Mouse (Mus musculus) frontal cortex, postnatal 25 days (tissue): Measurements from ENCODE around the gene Irf6.

ENCODE experiments used
- DNase-seq, 2 experiments: peaks; one replicate each; pipeline ENCODE4 v3.0.0; 2022; ENCODE audit warnings: low spot score in 2 of 2

Irf6 gene

DNA sequence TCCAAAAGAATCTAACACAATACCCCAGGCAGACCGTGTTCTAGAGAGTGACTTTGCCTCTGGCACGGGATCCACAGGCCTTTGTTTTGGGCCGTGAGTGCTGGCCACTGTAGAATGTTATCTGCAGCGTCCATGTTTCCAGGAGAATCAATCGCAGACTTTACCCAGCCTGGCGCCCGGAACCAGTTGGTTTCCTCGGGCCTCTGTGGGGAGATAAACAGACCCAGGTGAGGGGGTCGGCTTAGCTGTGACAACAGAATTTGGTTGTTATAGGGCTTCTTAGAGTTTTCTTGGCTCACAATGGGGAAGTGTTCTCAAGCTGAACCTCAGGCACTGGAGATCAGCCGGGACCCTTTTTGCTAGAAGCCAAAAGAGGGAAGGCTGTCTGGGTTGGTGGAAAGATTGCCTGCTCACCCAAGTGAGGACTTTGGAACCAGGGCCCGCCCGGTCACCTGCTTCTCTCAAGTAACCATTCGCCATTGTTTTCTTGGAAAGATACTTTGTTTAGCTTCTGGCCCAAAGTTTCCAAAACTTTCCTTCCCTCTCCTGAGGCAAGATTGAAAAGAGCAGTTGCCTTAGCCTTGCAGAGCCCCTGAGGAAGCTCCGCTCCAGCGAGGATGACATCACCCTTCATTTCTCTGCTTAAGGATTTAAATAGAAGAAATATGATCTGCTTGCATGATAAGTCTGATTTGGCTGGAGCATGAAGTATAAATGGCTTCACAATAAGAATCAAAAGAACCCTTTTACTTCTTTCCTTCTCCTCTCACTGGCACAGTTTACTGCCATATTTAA is 3.6 kb downstream of the Irf6 start:
- DNase-seq = no peak

DNA sequence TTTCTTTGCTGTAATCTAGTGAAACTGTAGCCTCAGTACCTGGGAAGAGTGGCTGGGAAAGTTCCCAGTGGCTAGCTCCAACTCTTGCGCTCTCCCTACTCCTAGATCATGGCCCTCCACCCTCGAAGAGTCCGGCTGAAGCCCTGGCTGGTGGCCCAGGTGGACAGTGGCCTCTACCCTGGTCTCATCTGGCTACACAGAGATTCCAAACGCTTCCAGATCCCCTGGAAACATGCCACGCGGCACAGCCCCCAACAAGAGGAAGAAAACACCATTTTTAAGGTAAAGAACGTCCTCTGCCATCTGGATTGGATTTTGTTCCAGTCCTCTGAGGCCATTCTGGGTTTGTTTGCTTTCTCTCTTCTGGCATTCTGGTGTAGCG is 4.2 kb downstream of the Irf6 start:
- no peak for DNase-seq

DNA sequence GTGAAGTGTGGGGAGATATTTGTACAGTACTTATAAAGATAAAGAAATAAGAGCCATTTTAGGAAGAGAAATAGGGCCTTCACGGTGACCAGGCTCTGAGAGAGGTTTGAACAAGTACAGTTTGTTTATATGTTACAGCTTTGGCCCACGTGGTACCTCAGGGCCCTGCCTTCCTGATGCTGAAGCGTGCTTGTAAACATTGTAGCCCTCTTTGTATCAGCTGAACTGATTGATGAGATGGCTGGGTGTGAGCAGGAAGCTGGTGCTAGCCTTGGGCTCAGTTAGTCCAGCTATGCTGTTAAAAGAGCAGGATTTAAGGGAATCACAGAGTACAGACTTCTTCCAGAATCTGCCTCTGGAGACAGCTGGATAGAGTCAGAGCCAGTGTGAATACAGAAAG is 6.3 kb downstream of the Irf6 start:
- no peak for DNase-seq

DNA sequence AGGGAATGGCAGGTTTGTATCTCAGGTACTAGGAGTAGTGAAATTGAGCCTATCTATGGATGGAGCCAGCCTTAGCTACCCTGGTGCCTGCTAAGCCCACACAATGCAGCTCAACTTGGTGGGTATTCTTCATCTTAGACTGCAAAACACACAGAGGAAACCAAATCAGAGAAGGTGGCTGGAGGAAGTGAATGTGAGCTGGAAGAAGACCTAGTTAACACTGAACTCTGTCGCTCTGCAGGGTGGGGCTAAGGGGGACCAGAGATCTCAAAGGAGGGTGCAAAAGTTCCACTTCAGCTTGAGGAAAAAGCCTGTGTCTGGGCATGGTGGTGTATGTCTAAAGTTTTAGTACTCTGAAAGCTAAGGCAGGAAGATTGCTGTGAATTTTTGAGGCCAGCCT is 6.7 kb downstream of the Irf6 start:
- DNase-seq = no peak

DNA sequence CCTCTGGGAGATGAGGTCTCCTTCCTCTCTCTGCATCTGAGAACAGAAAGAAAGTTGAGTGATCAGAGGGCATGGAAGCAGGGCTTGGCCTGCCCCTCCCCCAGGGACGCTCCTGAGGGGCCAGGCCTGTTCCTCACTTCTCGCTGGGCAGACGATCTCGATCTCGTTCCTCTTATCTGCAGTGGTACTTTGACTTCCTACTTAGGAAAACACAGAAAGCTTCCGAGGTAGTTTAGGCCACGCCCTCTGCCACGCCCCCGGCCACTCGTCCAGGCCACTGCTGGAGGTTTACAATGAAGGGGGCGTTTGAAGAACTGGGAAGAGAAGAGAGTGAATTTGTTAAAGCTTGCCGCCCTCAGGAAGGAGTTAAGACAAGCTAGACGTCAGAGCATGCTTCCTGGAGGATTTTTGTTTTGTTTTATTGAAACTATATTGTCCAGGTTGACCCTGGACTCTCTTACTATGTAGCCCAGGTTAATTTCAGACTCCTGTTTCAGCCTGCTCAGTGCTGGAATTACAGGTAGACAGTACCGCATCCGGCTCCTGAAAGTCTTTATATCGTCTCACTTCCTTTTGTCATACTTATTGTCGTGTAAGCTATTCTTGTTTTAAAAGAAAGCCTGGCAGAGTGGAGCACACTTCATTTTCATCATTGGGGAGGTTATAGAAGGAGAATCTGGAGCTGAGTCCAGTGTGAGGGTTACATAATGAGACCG is 7.6 kb downstream of the Irf6 start:
- DNase-seq = no peak

DNA sequence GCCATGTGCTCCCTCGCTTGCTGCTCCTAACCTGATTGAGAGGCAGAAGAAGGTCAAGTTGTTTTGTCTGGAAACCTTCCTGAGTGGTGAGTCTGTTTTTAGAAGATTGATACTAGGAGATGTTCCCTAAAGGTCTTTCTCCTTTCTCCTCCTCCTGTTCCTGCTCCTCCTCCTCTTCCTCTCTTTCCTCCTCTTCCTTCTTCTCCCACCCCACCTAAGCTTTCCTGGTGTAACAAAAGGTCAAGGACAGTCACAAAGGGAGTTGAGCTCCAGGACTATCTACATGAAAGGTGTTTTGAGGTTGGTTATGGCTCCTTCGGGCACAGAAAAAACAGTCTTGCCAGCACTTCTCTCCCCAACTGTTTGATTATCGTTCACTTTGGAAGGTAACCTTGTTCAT is 14.8 kb downstream of the Irf6 start, which contains the start of gene A130010J15Rik:
Gene A130010J15Rik (plus strand): TSS at position 301 of the 400 bp plus-strand sequence.
- no peak for DNase-seq

DNA sequence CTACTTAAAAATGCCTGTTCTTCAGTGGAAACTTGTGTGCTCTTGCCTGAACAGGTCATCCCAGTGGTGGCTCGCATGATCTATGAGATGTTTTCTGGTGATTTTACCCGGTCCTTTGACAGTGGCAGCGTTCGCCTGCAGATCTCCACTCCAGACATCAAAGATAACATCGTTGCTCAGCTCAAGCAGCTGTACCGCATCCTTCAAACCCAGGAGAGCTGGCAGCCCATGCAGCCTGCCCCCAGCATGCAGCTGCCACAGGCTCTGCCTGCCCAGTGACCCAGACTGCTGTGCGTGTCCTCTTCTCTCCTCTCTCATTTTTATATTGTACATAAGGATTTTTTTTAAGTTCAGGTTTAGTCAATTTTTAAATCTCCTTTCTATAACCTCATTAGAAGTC is 16.3 kb downstream of the Irf6 start:
- DNase-seq = no peak

DNA sequence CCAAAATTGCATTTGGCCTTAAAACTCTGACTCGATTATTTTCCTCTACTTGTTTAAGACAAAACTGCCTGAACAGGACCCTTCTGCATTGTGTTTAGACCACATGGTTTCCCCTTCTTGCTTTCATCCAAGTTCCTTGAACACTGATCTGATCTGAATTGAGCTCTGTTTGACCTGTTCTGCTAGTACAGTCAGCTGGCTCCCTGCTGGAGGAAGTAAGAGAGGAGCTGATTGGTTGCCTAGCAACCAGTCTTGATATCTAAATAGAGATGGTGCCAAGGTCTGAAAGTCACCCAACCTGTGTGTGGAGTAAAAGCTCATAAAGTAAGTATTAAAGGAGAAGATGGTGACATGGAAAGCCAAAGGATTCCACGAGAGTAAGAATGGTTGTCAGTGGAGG is 16.9 kb downstream of the Irf6 start:
- no peak for DNase-seq

DNA sequence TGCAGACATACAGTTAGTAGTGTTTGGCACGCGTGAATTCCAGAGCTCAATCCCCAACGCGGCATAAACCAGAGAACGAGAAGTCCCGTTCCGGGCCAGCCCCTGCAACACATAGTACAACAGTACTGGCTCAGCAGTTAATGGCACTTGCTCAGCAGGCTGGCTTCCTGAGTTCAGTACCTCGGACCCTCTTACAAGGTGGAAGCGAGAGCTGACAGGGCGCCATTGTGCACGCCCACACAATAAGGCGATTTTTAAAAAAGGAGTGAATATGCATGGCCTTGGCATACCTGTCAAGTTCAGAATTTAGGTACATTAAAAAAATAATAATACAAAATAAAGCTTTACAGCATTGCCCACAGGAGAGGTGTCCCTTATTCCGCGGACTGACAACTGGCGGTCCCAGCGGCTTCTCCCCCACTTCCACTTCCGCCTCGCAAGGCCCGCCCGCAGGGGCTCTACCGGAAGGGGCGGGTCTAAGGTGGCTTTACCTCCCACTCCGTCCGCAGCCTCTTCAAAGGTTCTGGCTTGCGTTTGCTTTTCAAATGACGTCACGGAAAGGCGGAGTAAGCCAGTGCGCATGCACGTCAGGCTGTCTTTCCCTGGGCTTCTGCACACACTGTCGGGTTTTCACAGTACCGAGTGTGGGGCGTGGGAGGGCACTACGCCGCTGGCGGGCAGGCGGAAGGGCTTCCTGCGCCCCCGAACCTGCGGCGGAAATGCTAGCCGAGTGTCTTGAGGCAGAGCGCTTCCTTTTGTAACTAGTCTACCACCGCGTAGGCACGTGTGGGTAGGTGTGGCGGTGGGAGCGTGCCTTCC is 20.3 kb downstream of the Irf6 start:
- DNase-seq = peak; percentile 80 to 90

DNA sequence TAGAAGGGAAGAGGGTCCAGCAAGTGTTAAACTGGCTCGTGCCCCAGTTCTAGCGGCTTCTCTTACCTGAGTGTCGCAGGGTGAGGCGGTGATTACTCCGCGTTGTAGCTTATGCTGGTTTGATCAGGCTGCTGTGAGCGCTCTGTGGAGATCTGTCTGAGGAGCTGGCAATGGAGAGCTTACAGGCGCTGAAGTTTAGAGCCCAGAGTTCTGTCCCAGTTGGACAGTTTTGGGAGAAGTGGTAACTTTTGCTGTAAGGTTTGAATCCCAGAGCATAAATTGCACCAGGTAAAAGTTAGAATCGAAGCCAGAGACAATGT is 20.9 kb downstream of the Irf6 start:
- no peak for DNase-seq

DNA sequence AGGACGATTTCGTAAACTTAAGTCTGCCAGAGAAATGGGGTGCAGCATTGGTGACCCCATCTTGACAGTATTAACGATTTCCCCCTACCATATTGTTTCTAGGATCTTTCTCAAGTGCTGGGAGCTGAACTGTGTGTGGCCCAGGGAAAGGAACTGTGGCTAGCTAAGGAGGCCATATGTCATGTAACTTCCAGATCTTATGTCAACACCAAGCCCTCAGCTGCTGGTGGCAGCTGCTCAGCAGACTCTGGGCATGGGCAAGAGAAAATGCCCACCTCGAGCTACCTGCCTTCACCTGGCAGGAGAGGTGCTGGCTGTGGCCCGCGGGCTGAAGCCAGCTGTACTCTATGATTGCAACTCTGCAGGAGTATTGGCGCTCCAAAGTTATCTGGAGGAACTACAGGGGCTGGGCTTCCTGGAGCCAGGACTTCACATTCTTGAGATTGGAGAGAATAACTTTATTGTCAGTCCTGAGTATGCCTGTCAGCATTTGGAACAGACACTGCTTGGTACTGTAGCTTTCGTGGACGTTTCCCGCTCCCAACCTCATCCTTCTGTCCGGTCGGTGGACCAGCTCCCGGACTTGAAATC is 21.3 kb downstream of the Irf6 start:
- no peak for DNase-seq

DNA sequence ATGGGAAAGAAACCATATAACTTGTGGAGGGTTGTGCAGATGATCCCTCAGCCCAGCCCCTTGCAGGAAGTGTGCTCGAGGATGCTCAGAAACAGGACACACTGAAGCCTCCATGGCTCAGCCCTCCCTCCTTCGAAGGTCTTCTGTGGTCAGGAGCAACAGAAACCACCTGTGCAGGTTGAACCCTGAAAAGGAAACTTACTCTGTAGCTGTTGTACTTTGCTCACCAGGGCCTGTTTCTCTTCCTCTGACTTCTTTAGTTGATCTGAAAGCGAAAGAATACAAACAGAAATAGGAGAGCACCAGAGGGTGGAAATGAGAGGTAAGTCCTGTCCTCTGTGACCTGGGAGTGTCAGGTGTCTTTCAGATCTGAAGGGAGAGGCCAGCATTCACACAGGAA is 28.2 kb downstream of the Irf6 start:
- DNase-seq = no peak

DNA sequence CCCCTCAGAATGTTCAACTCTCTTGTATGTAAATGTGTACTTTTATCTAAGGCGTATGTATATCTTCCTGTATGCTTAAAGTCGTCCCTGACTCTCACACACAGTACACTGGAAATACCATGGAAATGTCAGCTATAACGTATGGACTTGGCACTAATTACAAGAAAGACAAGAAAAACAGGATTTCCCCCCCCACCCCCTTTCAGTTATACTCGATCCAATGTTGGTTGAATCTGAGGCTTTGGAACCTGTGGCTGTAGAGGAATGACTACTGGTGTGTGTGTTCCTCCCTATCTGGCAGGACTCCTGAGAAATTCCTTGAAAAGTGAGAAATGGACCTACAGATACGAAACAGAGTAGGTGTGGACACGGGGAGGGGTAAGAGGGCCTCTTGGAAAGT is 35.3 kb downstream of the Irf6 start:
- no peak for DNase-seq

DNA sequence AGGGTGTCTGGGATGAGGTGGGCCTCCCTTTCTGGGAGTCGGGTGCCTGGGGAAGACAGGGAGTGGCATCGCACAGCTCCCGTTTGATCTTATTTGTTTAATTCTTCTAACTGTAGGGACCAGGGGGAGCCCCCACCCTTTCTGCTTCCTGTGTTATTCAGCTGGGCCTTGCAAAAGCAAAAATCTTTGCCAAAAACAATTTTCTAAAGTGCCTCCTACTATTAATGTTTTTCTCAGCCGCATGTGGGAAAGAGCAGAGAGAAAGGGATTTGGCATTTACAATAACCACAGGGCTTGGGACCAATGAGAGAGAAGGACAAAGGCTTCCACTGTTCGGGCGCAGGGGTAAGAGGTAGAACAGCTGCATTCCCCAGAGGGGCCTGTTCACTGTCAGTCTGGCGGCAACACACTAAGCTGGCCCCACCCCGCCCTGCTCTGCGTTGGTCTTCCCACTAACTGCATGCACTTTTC is 36.3 kb downstream of the Irf6 start:
- DNase-seq = no peak

DNA sequence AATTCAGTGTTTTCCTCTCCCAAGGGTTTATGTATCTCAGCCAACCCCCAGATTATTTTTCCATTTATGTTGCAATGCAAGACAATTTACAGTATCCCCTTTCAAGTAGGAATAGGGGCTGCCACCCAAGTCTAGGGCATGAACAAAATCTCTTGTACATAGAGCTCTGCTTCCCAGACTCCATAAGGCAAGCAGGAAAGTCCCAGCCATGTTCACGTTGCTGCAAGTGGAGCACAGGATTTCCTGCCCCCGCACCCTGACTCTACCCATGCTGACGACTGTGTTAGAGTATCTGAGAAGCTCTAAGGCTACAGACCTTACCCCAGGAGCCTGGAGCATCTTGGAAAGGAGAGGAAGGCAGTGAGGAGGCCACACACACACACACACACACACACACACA is 36.9 kb downstream of the Irf6 start:
- no peak for DNase-seq

DNA sequence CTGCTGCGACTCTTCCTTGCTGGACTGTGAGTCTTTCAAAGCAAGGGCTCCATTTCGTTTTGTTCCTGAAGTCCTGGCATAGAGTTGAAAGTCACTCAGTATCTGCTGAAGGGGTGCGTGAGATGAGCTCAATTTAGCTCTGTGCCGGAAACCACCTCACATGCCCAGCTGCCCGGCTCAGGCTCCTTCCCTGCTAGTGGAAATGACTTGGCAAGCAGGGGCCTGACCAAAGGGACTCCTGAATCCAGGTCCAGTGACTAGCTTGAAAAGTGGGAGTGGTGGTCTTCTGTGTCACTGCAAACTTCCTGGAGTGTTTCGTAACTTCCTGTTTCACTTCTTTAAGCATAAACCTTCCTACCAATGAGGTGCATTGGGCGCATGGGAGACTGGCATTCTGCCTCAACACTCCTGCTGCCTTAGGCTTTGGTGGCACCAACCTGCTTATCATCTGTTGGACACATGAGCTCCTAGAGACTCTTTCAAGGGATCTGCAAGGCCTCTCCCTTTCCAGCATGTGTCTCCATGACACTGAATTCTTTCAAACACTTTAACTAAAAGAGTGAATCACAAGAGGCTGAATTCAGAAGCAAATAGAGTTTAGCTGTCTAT is 38.9 kb downstream of the Irf6 start:
- no peak for DNase-seq

DNA sequence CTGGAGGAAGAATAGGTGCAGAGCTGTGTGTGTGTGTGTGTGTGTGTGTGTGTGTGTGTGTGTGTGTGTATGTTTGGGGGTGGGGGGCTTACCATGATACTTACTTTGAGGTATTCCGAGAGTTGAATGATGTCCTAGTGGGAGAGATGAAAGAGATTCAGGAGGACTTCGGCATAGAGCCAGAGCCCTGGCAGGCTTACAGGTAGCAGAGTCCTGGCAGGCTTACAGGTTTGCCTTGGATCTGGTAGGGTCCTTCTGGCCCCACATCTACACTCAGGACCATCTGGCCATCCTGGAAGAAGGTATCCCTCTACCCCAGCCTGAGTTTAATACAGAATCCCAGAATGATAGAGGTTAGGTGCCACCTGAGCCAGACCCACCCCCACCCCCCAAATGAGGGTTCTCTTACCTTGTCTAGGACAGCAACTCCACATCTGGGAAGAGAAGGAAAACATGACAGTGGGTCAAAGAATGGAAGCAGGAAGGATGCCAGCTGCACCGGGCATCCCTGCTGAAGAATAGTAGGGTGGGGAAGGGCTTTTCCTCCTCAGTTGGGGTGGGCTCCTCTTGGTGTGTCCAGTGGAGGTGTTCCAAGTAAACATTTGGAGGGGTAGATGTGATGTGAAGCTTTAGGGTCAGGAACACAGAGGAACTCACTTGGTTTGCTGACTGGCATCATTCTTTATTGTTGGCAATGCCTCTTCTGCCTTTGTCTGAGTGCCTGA is 41.7 kb downstream of the Irf6 start:
- no peak for DNase-seq

DNA sequence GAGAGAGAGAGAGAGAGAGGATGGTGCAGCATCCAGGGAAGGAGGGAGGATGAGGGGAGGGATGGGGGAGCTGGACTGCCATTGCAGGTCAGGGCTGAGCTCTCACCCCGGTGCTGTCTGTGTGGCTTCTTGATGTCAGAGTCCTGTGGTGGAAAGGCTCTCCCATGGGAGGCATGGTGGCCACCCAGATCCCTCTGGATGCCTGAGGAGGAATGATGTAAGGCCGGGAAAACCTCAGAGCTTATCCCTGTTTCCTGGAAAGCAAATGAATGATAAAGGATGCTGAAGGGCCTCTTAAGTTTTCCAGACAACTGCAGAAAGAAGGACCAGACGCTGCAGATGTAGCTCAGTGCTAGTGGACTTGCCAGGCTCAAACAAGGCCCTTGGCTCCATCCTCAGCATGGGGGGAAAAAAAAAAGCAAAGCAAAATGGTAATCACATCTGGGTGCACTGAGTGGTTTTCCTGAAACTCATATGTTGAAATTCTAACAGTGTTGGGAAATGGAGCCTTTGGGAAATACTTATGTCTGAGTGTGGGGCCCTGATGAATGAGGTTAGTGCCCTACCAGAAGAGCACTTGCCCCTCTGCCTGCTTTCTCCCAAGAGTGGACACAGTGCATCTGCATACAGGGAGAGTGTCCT is 42.4 kb downstream of the Irf6 start:
- DNase-seq = no peak

DNA sequence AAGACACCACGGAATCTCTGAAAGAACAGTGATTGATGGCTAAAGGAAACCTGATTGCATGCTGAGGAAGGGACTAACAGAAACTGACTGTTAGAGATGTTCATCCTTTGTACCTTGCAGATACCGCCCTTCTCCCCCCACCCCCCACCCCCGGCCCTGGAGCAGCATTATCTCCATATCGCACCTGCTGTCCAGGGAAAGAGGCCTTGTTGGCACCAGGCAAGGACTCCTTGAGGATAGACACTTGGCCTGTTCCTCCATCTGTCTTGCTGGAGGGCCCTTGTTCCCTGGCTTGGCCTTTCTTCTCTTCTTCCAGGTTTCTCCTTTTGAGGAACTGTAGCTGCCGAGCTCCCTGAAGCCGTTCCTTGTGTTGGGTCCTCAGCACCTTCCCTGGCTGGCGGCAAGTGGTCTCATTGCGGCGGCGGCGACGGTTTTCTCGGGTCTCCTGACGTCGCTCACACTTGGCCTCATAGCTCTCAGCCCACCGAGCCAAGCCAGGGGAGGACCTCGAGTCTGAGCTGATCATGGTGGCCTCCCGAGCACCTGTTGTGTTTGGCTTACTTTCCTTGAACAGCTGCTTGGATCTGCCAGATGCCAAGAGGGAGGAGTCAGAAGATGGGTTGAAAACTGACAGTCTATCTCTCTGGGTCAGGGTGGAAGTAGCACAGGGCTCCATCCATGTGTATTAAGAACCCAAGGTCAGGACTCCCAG is 44.7 kb downstream of the Irf6 start:
- no peak for DNase-seq

DNA sequence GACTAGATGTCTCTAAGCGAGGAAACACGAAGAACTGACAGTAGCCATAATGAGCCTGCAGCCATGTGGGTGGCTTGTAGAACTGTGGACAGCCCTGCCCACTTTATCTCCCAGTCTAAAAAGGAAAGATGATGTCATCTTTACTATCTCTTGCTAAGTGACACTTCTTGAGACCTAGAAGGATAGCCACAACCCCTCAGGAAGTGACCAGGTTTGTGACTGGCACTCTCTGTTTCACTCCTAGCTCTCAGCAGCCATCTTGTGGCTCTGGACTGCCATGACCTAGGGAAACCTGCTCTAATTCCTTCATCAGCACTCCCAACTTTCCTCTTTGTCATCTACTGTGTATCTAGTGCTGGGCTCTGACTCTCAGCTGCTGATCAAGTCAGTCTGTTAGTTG is 45.4 kb downstream of the Irf6 start:
- no peak for DNase-seq
